Mouse (Mus musculus) ES-E14 (cell line): Measurements from ENCODE around the gene Chmp4b. TPM values are rescaled to one million over a fixed set of nuclear protein-coding genes. Genes with fewer than 3 reads are reported as not detected.
A peak's percentile ranks its signal among the peaks of the same experiment; 100 is the strongest.

Experiments
- DNase-seq: peaks from one replicate; pipeline ENCODE4 v3.0.0-alpha.2; 2013; ENCODE audit warnings: low read depth, low spot score
- H3K27ac ChIP-seq: 2 replicates; pipeline ENCODE4 v1.5.1; 2012; ENCODE audit warnings: low read depth, mild to moderate bottlenecking, low read length, moderate library complexity, mixed read lengths; ENCODE audit not compliant: poor library complexity, insufficient read depth, severe bottlenecking
- H3K36me3 ChIP-seq: 2 replicates; pipeline ENCODE4 v1.6.1; 2012; ENCODE audit warnings: mild to moderate bottlenecking, low read length, moderate library complexity, mixed read lengths; ENCODE audit not compliant: control insufficient read depth, poor library complexity, insufficient read depth, severe bottlenecking
- H3K4me1 ChIP-seq, 2 experiments: fragments of 150-350 bp in 1 of 2; sonication (generic) in 1 of 2; 2 replicates each; pipeline ENCODE4 v1.6.1; 2012; ENCODE audit warnings: low read length in 2 of 2, mild to moderate bottlenecking in 1 of 2, mixed read lengths in 1 of 2; ENCODE audit not compliant: control insufficient read depth in 2 of 2, insufficient read depth in 2 of 2, poor library complexity in 1 of 2
- H3K4me3 ChIP-seq, 2 experiments: fragments of 150-350 bp in 1 of 2; sonication (generic) in 1 of 2; 2 replicates each; pipeline ENCODE4 v1.5.1; 2012; ENCODE audit warnings: low read length in 2 of 2, low read depth in 1 of 2, mild to moderate bottlenecking in 1 of 2, mixed read lengths in 1 of 2; ENCODE audit not compliant: insufficient read depth in 1 of 2, poor library complexity in 1 of 2, severe bottlenecking in 1 of 2
- H3K9ac ChIP-seq: 2 replicates; pipeline ENCODE4 v1.6.1; 2012; ENCODE audit warnings: low read depth, mild to moderate bottlenecking, low read length, mixed read lengths; ENCODE audit not compliant: poor library complexity, insufficient read depth, severe bottlenecking
- H3K9me3 ChIP-seq: fragments of 150-350 bp; sonication (generic); 2 replicates; pipeline ENCODE4 v1.6.1; 2012; ENCODE audit warnings: low read depth, mild to moderate bottlenecking, low read length; ENCODE audit not compliant: control insufficient read depth, insufficient read depth
- CHD2 ChIP-seq: IDR thresholded peaks from 2 replicates; pipeline ENCODE4 v1.6.1; 2014; ENCODE audit warnings: mild to moderate bottlenecking, low read depth, low read length, inconsistent platforms
- HCFC1 ChIP-seq: IDR thresholded peaks from 2 replicates; pipeline ENCODE4 v1.6.1; 2012; ENCODE audit warnings: low read length, inconsistent platforms, borderline replicate concordance; ENCODE audit not compliant: insufficient read depth
- MAFK ChIP-seq: IDR thresholded peaks from 2 replicates; pipeline ENCODE4 v1.6.1; 2014; ENCODE audit warnings: mild to moderate bottlenecking, low read depth, low read length, inconsistent platforms; ENCODE audit not compliant: insufficient read depth
- ZC3H11A ChIP-seq: IDR thresholded peaks from 2 replicates; pipeline ENCODE4 v1.6.1; 2012; ENCODE audit warnings: low read depth, mild to moderate bottlenecking, inconsistent platforms, low read length, borderline replicate concordance
- ZNF384 ChIP-seq: IDR thresholded peaks from 2 replicates; pipeline ENCODE4 v1.6.1; 2012; ENCODE audit warnings: low read depth, low read length, inconsistent platforms
- in situ Hi-C, 2 experiments: fragments of 600-800 bp; cut with MboI; formaldehyde crosslinking; loops; one replicate each; pipeline ENCODE4 v1.15.1; 2025; ENCODE audit warnings: low sequenced_read_pairs in 2 of 2, inconsistent platforms in 1 of 2; ENCODE audit not compliant: unreplicated experiment in 2 of 2
- total RNA-seq: library from RNA; depleted of rRNA; stranded (reverse); fragments of 300-350 nt; gene quantifications from 2 replicates; pipeline ENCODE4 v1.2.3, GENCODE M21; 2012

Chmp4b gene
- total RNA-seq, 1 experiment = 94.3 TPM

DNA sequence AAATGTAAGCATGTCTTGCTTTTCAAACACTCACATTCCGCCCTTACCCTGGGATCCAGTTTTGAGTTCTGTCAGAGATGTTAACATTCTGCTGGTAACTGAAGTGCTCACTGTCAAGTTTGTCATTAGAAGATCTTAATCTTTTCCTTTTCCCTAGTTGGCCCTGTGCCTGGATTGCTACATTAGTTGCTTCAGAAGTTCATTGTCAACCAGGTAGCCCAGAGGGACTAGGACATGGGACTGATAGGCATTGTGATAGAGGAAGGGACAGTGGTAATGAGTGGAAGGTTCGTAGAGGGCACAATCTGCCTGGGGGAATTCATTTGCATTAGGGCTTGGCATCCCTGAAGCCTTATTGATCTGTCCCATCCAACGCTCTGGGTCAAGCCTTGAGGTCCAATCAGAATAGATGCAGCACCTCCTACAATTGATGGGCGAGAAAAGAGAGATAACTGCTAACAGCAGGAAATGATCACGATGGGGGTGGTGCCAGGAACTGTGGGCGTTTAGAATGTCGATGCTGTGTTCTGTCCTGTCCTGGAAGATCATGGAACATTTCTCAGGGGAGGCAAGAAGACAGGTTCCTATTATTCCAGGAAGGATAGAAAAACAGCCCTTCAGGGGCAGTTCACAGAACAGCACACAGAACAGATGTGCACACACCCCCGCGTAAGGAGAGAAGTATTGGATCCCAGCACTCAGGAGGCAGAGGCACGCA is 42.3 kb upstream of the Chmp4b start:
- Histone ChIP-seq H3K9me3 (no peaks in the 10 kb centered on the region), H3K4me1 (peaks cover 2% of the 10 kb centered on the region in 2 experiments; a peak in 3 of 4 replicates), H3K9ac (no peak overlapping the region), H3K27ac (no peak overlapping the region), H3K36me3 (no peaks in the 10 kb centered on the region), H3K4me3 (no peak overlapping the region)
- in situ Hi-C loops = no loop called here
- DNase-seq = no peak
- TF ChIP-seq ZC3H11A (no peak), MAFK (no peak), HCFC1 (no peak), CHD2 (no peak)

GRCm38 (mm10) chr2:154613118-154614115 is 38.1 kb upstream of the Chmp4b start, which contains the start of the genes Zfp341 and 4930519P11Rik:
Zfp341 (plus strand) TSS chr2:154613297.
4930519P11Rik (minus strand) TSS chr2:154613437.
- H3K27ac ChIP-seq = peak within 1 kb of the TSS; percentile 97
- in situ Hi-C loops = no loop called here
- H3K4me1 ChIP-seq = peaks cover 6 to 8% of the 10 kb centered on the region in 2 experiments; a peak in 3 of 4 replicates
- peak within 1 kb of the TSS; percentile 90 for H3K9ac ChIP-seq
- DNase-seq = peak; percentile 65
- TF ChIP-seq ZNF384 = no peak
- TF ChIP-seq ZC3H11A = no peak
- TF ChIP-seq HCFC1 = peak; percentile 64; the same call in 1 of the 2 replicates
- 0 out of 2 replicates have a peak, but pooled peaks have one; percentile 5 for TF ChIP-seq MAFK
- peak within 1 kb of the TSS; percentile 74 to 75 for H3K4me3 ChIP-seq
- H3K36me3 ChIP-seq = no peaks in the 10 kb centered on the region
- no peaks in the 10 kb centered on the region for H3K9me3 ChIP-seq

GRCm38 (mm10) chr2:154614841-154615576 is 36.5 kb upstream of the Chmp4b start:
- Histone ChIP-seq H3K27ac (no peak overlapping the region), H3K9ac (peak overlapping the region; percentile 56), H3K9me3 (no peaks in the 10 kb centered on the region), H3K36me3 (no peaks in the 10 kb centered on the region), H3K4me1 (peaks cover 5 to 6% of the 10 kb centered on the region in 2 experiments; a peak in 3 of 4 replicates), H3K4me3 (peak overlapping the region; percentile 27 to 72; a peak in 3 of 4 replicates)
- TF ChIP-seq MAFK (no peak), ZNF384 (no peak), CHD2 (no peak), ZC3H11A (no peak), HCFC1 (no peak)
- DNase-seq = no peak
- in situ Hi-C loops = no loop called here

- H3K9ac ChIP-seq = no peak overlapping the region
- H3K27ac ChIP-seq = no peak overlapping the region
- TF ChIP-seq ZNF384 (no peak), MAFK (no peak), CHD2 (no peak), HCFC1 (no peak), ZC3H11A (no peak)
- in situ Hi-C loops = no loop called here
- no peaks in the 10 kb centered on the region for H3K9me3 ChIP-seq
- H3K36me3 ChIP-seq = no peaks in the 10 kb centered on the region
- DNase-seq = no peak
- H3K4me3 ChIP-seq = no peak overlapping the region
- peaks cover 5 to 6% of the 10 kb centered on the region in 2 experiments; a peak in 3 of 4 replicates for H3K4me1 ChIP-seq
These were observed 35.8 kb upstream of the Chmp4b start for GRCm38 (mm10) chr2:154615674-154616073.
